Mouse (Mus musculus): ENCODE results near the gene Tubb2a. TPM values are rescaled to one million over a fixed set of nuclear protein-coding genes. Genes with fewer than 3 reads are reported as not detected.
A peak's percentile ranks its signal among the peaks of the same experiment; 100 is the strongest.

Tubb2a gene
- polyA plus RNA-seq, 1 experiment from 2014 or later = 185 TPM

DNA sequence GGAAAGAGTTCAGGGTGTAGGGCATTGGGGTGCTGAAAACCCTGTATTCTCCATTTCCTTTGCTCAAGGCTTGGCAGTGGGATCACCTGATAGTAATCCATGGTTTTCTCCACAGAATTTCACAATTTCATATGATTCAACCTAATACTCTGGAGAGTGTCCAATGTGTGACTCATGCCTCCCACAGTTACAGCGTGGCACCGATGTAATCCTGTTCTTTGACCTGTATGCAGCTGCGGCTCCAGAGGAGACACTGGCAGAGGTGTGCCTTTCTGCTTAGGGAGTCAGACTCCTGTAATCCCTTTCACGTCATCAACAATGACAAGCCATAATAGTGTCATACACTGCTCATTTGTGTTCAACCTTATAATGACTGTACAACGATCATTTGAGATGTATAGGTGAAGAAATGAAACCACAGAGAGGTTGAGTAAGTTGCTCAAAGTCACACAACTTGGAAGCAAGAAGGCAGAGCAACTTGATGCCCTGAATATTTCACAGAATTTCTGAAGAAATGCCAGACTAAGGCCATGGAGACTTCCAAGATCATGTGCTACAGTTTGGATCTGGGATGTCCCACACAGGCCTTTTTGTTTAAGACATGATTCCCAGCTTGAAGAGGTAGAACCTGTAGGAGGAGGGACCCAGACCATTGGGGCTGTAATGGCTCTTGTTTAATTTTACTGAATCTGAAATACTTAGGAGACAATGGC lies 34.7 kb upstream of the Tubb2a start:
- H3K4me1 ChIP-seq (replicated peaks; ENCODE audit: control insufficient read depth, insufficient read depth, low read length) = no peaks in the 10 kb centered on the region; the same call in 1 of the 2 replicates
- DNase-seq (ENCODE audit: low spot score) (no peak), ATAC-seq (replicated peaks; ENCODE audit: low FRiP score) (no peak)
- no peak overlapping the region for H3K27ac ChIP-seq (ENCODE audit: low read depth, low read length)
- H3K4me3 ChIP-seq (ENCODE audit: low read depth, low read length) = no peak overlapping the region
- H3K9ac ChIP-seq (ENCODE audit: low read length) = no peak overlapping the region
- WGBS = 84% methylated on average over 5 of the region's 5 CpGs
- no peaks in the 10 kb centered on the region; the same call in 1 of the 2 replicates for H3K36me3 ChIP-seq (ENCODE audit: control insufficient read depth, insufficient read depth, low read length)
- H3K4me2 ChIP-seq (ENCODE audit: low read depth, low read length, severe bottlenecking) = no peak overlapping the region
- H3K27me3 ChIP-seq (ENCODE audit: control insufficient read depth, insufficient read depth, low read length) = no peaks in the 10 kb centered on the region
- H3K9me3 ChIP-seq (ENCODE audit: control insufficient read depth, low read length) = no peaks in the 10 kb centered on the region

DNA sequence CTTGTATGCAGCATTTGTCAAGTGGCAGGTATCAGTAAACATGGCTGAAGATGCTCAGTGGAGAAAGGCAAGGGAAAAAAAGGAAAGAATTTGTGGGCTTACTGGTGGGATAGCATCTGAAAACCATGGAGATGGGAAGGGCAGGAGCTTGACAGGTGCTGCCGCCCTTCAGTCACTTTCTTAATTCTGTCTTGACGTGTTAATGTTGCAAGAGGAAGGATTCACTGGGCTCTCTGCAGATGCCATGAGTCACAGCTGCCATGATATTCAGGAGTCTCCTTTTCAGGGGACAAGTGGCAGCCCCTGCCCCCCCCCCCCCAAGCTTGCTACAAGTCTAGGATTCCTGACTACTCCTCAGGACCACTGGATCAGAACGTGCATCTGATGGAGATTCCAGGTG lies 34.1 kb upstream of the Tubb2a start:
- no peak overlapping the region for H3K27ac ChIP-seq (ENCODE audit: low read depth, low read length)
- H3K4me2 ChIP-seq (ENCODE audit: low read depth, low read length, severe bottlenecking) = no peak overlapping the region
- WGBS = 84% methylated on average over 3 of the region's 3 CpGs
- H3K4me1 ChIP-seq (replicated peaks; ENCODE audit: control insufficient read depth, insufficient read depth, low read length) = no peaks in the 10 kb centered on the region; the same call in 1 of the 2 replicates
- no peak overlapping the region for H3K4me3 ChIP-seq (ENCODE audit: low read depth, low read length)
- H3K9me3 ChIP-seq (ENCODE audit: control insufficient read depth, low read length) = no peaks in the 10 kb centered on the region
- ATAC-seq (replicated peaks; ENCODE audit: low FRiP score) (no peak), DNase-seq (ENCODE audit: low spot score) (no peak)
- no peaks in the 10 kb centered on the region; the same call in 1 of the 2 replicates for H3K36me3 ChIP-seq (ENCODE audit: control insufficient read depth, insufficient read depth, low read length)
- H3K27me3 ChIP-seq (ENCODE audit: control insufficient read depth, insufficient read depth, low read length) = no peaks in the 10 kb centered on the region
- no peak overlapping the region for H3K9ac ChIP-seq (ENCODE audit: low read length)

DNA sequence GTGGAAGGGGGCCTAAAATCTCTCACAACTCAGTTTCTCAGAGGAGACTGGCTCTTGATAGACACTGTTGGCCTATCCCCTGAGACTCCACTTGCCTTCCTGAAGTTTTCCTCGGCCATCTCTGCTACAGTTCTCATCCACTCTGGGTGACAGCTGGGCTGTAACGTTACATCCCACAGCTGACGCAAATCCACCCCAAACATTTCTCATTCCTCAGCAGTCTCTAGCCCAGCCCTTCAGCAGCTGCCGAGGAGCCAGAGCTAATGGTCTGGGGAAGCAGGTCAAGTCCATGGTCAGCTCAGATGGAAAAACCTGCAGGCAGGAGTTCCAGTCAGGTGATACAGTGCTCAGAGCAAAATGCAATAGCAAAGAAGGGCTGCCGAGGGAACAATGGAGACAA lies 33.2 kb upstream of the Tubb2a start:
- H3K27ac ChIP-seq (ENCODE audit: low read depth, low read length) = no peak overlapping the region
- no peak overlapping the region for H3K9ac ChIP-seq (ENCODE audit: low read length)

DNA sequence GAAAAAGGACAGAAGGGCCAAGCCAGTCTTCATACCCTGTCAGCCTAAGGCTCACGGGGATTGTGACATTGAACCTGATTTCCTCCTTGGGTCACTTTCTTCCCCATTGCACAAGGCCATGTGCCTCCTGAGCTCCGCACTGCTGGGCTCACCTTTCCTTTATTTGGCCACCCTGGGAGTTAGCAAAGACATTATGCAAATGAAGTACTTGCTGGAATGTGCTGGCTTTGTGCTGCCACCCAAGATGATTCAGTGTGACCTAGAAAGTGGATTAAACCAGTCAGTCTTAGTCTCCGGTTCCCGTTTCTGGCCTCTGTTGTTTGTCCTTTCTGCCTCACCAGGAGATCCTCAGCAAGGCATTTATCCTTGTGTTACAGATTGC lies 31.9 kb upstream of the Tubb2a start:
- H3K4me2 ChIP-seq (ENCODE audit: low read depth, low read length, severe bottlenecking) = no peak overlapping the region
- DNase-seq (ENCODE audit: low spot score) (no peak), ATAC-seq (replicated peaks; ENCODE audit: low FRiP score) (peak; percentile 49; the same call in 1 of the 2 replicates)
- H3K9ac ChIP-seq (ENCODE audit: low read length) = no peak overlapping the region
- H3K27ac ChIP-seq (ENCODE audit: low read depth, low read length) = no peak overlapping the region
- WGBS = 12% methylated on average over 4 of the region's 4 CpGs
- no peaks in the 10 kb centered on the region; the same call in 1 of the 2 replicates for H3K4me1 ChIP-seq (replicated peaks; ENCODE audit: control insufficient read depth, insufficient read depth, low read length)
- H3K27me3 ChIP-seq (ENCODE audit: control insufficient read depth, insufficient read depth, low read length) = no peaks in the 10 kb centered on the region
- H3K4me3 ChIP-seq (ENCODE audit: low read depth, low read length) = no peak overlapping the region
- H3K36me3 ChIP-seq (ENCODE audit: control insufficient read depth, insufficient read depth, low read length) = no peaks in the 10 kb centered on the region
- no peaks in the 10 kb centered on the region for H3K9me3 ChIP-seq (ENCODE audit: control insufficient read depth, low read length)

More for the DNA sequence above, 33.2 kb upstream of the Tubb2a start:
- Histone ChIP-seq H3K4me3 (ENCODE audit: low read depth, low read length) (no peak overlapping the region), H3K36me3 (ENCODE audit: control insufficient read depth, insufficient read depth, low read length) (no peaks in the 10 kb centered on the region; the same call in 1 of the 2 replicates), H3K9me3 (ENCODE audit: control insufficient read depth, low read length) (no peaks in the 10 kb centered on the region), H3K27me3 (ENCODE audit: control insufficient read depth, insufficient read depth, low read length) (no peaks in the 10 kb centered on the region), H3K4me2 (ENCODE audit: low read depth, low read length, severe bottlenecking) (no peak overlapping the region), H3K4me1 (replicated peaks; ENCODE audit: control insufficient read depth, insufficient read depth, low read length) (no peaks in the 10 kb centered on the region; the same call in 1 of the 2 replicates)
- WGBS = 77% methylated on average over 5 of the region's 5 CpGs
- DNase-seq (ENCODE audit: low spot score) (no peak), ATAC-seq (replicated peaks; ENCODE audit: low FRiP score) (no peak)

DNA sequence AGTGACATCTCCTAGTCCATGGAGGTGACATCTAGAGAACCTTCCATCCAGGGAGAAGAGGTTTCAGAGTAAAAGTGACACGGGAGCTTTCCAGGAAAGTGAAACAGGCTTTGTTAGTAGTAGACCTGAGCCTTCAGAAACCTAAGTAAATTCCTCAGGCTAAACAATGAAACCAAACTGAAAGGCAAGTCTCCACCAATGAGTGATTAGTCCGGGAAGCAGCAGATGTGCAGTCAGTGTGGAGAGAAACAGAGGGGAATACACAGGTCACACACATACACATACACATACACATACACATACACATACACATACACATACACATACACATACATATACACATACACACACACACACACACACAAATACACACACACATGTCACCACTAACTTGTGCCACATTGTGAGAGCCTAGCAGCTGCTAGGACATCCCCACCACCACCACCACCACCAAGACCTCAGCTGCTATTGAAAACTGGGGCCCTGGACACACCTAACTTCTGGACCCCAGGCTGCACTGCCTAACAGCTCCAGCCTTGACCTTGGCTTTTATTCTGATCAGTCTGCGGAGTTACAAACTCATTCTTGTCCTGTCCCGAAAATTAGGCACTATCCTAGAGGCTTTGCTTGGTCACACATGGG lies 31.3 kb upstream of the Tubb2a start:
- Histone ChIP-seq H3K4me3 (ENCODE audit: low read depth, low read length) (no peak overlapping the region), H3K4me1 (replicated peaks; ENCODE audit: control insufficient read depth, insufficient read depth, low read length) (no peaks in the 10 kb centered on the region; the same call in 1 of the 2 replicates), H3K36me3 (ENCODE audit: control insufficient read depth, insufficient read depth, low read length) (no peaks in the 10 kb centered on the region), H3K27ac (ENCODE audit: low read depth, low read length) (no peak overlapping the region), H3K4me2 (ENCODE audit: low read depth, low read length, severe bottlenecking) (no peak overlapping the region), H3K27me3 (ENCODE audit: control insufficient read depth, insufficient read depth, low read length) (no peaks in the 10 kb centered on the region), H3K9ac (ENCODE audit: low read length) (no peak overlapping the region), H3K9me3 (ENCODE audit: control insufficient read depth, low read length) (no peaks in the 10 kb centered on the region)
- no peak for ATAC-seq (replicated peaks; ENCODE audit: low FRiP score)
- DNase-seq (ENCODE audit: low spot score) = no peak
- WGBS = 66% methylated on average over 4 of the region's 4 CpGs

DNA sequence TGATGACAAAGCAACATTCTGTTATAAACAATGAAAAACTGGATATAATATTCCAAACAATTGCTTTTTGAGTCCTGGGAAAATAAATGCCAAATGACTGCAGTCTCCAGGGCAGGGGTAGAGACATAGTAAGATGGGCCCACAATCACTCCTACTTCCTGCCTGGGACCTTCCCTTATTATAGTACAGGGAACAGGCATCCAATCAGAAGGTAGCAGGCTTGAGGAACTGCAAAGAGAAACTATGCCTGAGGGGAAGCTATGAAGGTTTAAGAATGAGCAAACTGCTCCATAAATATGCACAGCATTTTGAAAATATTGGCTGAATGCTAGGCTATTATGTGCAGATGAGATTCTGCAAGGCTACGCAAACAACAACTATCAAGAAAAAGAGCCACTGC lies 29.2 kb upstream of the Tubb2a start:
- no peak for ATAC-seq (replicated peaks; ENCODE audit: low FRiP score)

DNA sequence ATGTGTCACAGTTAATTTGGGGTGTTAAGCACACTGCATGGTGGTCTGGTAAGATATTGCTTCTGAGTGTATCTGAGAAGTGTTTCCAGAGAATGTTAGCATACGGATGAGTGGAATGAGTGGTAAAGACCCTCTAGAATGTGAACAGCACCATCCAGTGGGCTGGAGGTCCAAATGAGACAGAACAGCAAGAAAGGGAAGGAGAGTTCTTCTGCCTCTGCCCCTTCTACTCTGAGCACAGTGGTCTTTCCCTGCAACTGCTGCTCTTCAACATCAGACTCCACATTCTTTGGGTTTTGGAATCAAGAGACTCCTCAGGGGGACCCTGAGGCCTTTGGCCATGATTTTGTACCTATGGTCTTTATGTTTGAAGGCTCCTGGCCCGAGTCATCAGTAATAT lies 28.4 kb upstream of the Tubb2a start:
- no peak overlapping the region for H3K27ac ChIP-seq (ENCODE audit: low read depth, low read length)
- no peaks in the 10 kb centered on the region; the same call in 1 of the 2 replicates for H3K4me1 ChIP-seq (replicated peaks; ENCODE audit: control insufficient read depth, insufficient read depth, low read length)
- no peak overlapping the region for H3K4me2 ChIP-seq (ENCODE audit: low read depth, low read length, severe bottlenecking)
- no peak overlapping the region for H3K9ac ChIP-seq (ENCODE audit: low read length)
- H3K9me3 ChIP-seq (ENCODE audit: control insufficient read depth, low read length) = no peaks in the 10 kb centered on the region
- DNase-seq (ENCODE audit: low spot score) (no peak), ATAC-seq (replicated peaks; ENCODE audit: low FRiP score) (no peak)
- 81% methylated on average over 2 of the region's 2 CpGs for WGBS
- H3K4me3 ChIP-seq (ENCODE audit: low read depth, low read length) = no peak overlapping the region
- no peaks in the 10 kb centered on the region for H3K27me3 ChIP-seq (ENCODE audit: control insufficient read depth, insufficient read depth, low read length)
- H3K36me3 ChIP-seq (ENCODE audit: control insufficient read depth, insufficient read depth, low read length) = no peaks in the 10 kb centered on the region

More for the DNA sequence above, 29.2 kb upstream of the Tubb2a start:
- no peaks in the 10 kb centered on the region for H3K27me3 ChIP-seq (ENCODE audit: control insufficient read depth, insufficient read depth, low read length)
- 97% methylated on average over 1 of the region's 1 CpGs for WGBS
- H3K4me1 ChIP-seq (replicated peaks; ENCODE audit: control insufficient read depth, insufficient read depth, low read length) = no peaks in the 10 kb centered on the region; the same call in 1 of the 2 replicates
- H3K9me3 ChIP-seq (ENCODE audit: control insufficient read depth, low read length) = no peaks in the 10 kb centered on the region
- DNase-seq (ENCODE audit: low spot score) = no peak
- no peak overlapping the region for H3K27ac ChIP-seq (ENCODE audit: low read depth, low read length)
- no peak overlapping the region for H3K4me3 ChIP-seq (ENCODE audit: low read depth, low read length)
- no peak overlapping the region for H3K9ac ChIP-seq (ENCODE audit: low read length)
- no peak overlapping the region for H3K4me2 ChIP-seq (ENCODE audit: low read depth, low read length, severe bottlenecking)
- no peaks in the 10 kb centered on the region for H3K36me3 ChIP-seq (ENCODE audit: control insufficient read depth, insufficient read depth, low read length)

DNA sequence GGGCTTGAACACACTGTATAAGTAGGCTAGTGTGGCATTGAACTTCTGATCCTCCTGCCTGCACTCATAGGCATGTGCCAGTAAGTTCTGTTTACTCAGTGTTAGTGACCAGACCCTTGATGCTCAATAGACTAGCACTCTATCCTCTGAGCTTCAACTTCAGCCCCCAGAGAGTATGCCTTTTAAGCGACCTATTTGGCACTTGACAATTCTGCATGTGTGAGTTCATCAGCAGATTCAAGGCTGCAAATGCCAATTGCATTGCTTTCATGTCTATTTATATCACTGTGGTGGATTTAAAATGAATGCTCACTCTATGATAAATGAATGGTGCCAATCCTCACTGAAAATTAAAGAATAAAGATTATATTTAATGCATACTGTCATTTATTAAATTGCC lies 27.6 kb upstream of the Tubb2a start:
- H3K27ac ChIP-seq (ENCODE audit: low read depth, low read length) = no peak overlapping the region
- no peaks in the 10 kb centered on the region for H3K36me3 ChIP-seq (ENCODE audit: control insufficient read depth, insufficient read depth, low read length)
- no peak overlapping the region for H3K4me2 ChIP-seq (ENCODE audit: low read depth, low read length, severe bottlenecking)
- ATAC-seq (replicated peaks; ENCODE audit: low FRiP score) = no peak
- no peak overlapping the region for H3K9ac ChIP-seq (ENCODE audit: low read length)
- H3K4me3 ChIP-seq (ENCODE audit: low read depth, low read length) = no peak overlapping the region
- H3K4me1 ChIP-seq (replicated peaks; ENCODE audit: control insufficient read depth, insufficient read depth, low read length) = no peaks in the 10 kb centered on the region; the same call in 1 of the 2 replicates
- WGBS = 85% methylated on average over 1 of the region's 1 CpGs
- DNase-seq (ENCODE audit: low spot score) = no peak
- no peaks in the 10 kb centered on the region for H3K27me3 ChIP-seq (ENCODE audit: control insufficient read depth, insufficient read depth, low read length)
- no peaks in the 10 kb centered on the region for H3K9me3 ChIP-seq (ENCODE audit: control insufficient read depth, low read length)
